Mouse (Mus musculus) bone marrow macrophage, adult 2 months (primary cell): ENCODE measurements around the gene Odf4.
"Not testable (repeated sequence)": the region's sequence is repeated elsewhere in the genome, so short reads cannot be mapped to it uniquely, and the experiment has no call there.

ENCODE experiments used
- CTCF ChIP-seq: IDR thresholded peaks from 2 replicates; pipeline ENCODE4 v1.5.1; 2012; ENCODE audit warnings: low read depth, mild to moderate bottlenecking, low read length, moderate library complexity
- POLR2A ChIP-seq: IDR thresholded peaks from 2 replicates; pipeline ENCODE4 v1.6.1; 2012; ENCODE audit warnings: mild to moderate bottlenecking, low read depth, low read length, borderline replicate concordance

- not testable (repeated sequence) for TF ChIP-seq POLR2A, CTCF
Measured at GRCm38 (mm10) chr11:68936951-68937350, 10.1 kb upstream of the Odf4 start.
